Mouse (Mus musculus): ENCODE data around the gene Ppargc1a.

The Ppargc1a gene

DNA sequence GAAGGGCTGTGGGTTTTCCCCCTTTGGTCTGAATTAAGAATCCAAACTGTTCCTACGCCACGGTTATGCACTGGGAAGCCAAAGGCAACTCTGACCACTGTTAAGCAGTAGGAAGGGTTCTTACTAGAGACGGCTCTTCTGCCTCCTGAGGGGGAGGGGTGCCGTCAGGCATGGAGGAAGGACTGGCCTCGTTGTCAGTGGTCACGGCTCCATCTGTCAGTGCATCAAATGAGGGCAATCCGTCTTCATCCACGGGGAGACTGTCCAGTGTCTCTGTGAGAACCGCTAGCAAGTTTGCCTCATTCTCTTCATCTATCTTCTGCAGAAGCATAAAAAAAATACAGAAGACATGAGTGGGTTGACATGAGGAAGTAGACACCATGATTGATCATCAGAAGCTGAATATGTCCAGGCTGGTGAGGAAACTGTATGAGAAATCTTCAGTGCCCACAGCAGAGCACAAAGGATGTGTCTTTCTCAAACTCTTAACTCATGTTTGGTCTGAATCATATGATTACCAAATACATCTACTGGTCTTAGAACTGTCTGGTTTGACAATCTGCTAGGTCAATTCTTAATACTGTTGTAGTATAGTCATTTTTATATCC lies 69.5 kb downstream of the Ppargc1a start:
- DNase-seq, result no peak

GRCm38 (mm10) chr5:51495446-51495845 lies 72.1 kb downstream of the Ppargc1a start:
- DNase-seq, result no peak

- DNase-seq, result no peak
Observed at GRCm38 (mm10) chr5:51494358-51494876, 73.1 kb downstream of the Ppargc1a start.

DNA sequence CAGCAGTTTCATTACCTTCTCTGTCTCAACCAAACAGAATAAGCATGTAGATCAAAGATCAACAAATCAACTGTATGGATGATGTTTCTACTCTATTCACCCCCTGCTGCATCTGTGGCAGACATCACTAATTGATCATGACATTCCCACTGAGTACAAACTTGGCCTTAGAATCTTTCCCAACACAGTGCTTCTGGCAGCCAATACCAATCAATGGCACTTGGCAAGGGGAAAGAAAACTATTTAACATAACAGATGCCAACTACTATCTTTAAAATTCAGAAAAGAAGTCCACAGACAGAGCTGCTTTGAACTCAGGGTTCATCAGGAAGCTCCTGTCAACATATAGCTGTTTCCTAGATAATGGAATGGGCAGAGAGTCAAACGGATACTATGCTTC lies 83.8 kb downstream of the Ppargc1a start:
- no peak for DNase-seq

GRCm38 (mm10) chr5:51479859-51480258 lies 87.7 kb downstream of the Ppargc1a start:
- no peak for DNase-seq

GRCm38 (mm10) chr5:51479456-51479855 lies 88.1 kb downstream of the Ppargc1a start:
- no peak for DNase-seq

DNA sequence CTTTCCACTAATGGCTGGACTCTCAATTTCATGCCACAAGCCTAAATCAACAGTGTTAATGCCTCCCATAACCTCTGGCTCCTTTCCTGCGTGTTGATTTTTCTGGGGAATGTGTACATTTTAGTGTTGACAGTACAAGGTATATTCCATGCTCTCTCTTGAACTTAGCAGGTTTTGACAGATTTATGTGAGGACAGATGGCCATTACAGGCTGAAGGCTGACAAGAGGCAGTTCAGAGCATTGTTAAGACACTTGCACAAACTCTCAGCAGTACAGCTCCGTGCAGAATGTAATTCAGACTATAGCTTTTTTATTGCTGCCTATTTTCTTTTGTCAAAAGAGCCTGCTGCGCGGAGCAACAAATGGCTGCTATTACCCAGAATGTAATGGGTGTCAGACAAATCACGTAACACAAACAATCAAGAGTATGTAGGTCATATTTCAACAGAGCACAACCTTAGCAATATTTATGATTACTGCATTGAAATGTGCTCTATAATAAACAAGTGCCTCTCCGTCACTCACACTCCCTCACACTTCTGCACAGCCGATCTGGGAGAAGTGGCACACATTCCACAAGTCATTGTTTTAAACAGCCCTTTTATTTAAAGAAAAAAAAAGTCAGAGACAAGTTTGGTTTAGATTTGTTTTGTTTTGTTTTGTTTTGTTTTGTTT lies 89.1 kb downstream of the Ppargc1a start:
- DNase-seq, result no peak

GRCm38 (mm10) chr5:51477140-51477539 lies 90.4 kb downstream of the Ppargc1a start:
- DNase-seq, result no peak

GRCm38 (mm10) chr5:51475034-51475541 lies 92.4 kb downstream of the Ppargc1a start:
- no peak for DNase-seq

DNA sequence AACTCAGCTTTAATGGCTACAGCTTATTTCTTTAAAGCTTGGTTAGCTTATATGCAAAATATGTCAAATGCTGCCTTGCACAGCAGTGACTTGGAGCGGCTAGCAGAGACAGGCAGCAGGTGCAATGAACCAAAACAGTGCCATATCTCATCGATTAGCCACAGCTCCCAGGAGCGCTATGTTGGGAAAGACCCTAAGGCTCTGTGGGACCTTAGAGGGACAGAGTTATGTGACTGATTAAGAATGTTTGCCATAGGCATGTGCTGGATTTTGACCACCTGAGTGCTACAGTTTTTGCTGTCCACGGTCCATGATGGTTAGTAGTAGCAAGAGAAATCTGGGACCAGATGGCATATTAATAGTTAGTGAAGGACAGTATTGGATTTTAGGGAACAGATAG lies 95.9 kb downstream of the Ppargc1a start:
- DNase-seq, result no peak

- DNase-seq, result no peak
Observed at GRCm38 (mm10) chr5:51466036-51466435, 101.5 kb downstream of the Ppargc1a start.

- peak; percentile 93 to 94 for DNase-seq
Observed at GRCm38 (mm10) chr5:51452033-51452432, 115.5 kb downstream of the Ppargc1a start.

DNA sequence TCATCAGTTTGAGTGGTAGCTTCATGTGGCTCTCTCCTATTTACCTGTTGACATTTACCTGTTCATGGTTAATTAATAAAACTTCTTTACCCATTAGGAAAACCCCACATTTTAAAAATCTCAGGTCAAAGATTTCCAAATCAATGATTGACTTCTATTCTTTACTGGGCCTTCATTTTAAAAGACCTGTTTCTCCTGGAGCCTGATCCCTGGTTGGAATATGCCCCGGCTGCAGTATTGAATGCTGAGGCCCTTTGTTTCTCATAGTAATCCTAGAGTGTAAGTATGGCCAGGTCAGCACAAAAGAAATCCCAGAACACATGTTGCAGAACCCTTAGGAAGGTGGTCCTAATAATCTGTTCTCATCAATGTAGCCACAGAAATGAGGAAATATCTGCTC lies 119.9 kb downstream of the Ppargc1a start:
- DNase-seq, result no peak

DNA sequence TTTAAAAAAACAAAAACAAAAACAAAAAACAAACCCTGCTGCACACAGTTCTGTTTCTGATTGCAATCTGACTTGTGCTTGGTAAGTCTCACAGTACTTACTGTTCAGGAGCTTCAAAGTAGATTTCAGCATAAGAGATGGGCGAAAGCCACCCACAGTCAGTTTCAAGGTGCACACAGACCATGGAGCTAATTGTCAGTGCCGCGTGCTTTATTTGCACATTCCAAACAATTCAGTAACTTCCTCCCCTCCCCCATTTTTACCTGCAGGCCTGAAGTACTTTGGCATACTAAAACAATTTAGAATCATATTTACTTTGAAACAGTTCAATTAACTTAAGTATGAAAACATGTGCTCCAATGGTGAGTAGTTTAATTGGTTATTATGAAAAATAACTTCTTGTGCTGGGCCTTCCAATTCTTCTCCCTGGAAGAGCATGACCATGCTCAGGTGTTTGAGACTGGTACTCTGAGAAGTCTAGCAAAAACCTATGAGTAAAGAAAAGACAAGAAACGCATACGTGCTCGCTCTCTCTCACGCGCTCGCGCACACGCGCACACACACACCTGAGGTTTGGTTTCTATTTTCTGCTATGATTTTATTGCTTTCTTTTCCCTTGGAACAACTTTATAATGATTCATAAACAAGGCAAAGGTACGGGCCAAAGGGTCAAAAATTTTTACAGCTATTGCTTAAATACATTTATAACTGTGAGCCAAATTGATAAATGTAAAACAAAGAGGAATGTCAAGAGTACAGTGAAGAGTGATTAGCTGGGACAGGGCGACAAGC lies 121.0 kb downstream of the Ppargc1a start:
- DNase-seq, result peak; percentile 41 to 55

DNA sequence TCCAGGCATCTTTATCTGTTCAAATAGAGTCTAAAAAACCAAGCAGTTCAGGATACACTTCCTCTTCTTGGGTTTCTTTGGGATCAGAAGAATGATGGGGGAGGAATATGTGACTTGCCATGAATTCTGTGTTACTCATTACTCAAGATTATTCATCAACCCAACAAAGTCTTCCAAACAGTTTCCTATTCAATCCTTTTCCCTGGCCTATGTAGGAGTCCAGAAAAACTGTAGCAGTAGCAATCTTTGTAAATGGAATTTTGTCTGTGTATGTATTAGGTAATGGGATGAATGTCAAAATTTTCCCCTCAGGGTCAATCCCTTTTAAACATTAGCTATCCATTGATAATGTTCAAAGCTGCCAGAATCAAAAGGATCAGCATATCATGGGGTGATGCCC lies 121.8 kb downstream of the Ppargc1a start:
- no peak for DNase-seq

- DNase-seq, result peak in 1 of 2 experiments; percentile 36
Observed at GRCm38 (mm10) chr5:51439773-51440172, 127.8 kb downstream of the Ppargc1a start.

- DNase-seq, result no peak
Observed at GRCm38 (mm10) chr5:51433905-51434304, 133.6 kb downstream of the Ppargc1a start.

DNA sequence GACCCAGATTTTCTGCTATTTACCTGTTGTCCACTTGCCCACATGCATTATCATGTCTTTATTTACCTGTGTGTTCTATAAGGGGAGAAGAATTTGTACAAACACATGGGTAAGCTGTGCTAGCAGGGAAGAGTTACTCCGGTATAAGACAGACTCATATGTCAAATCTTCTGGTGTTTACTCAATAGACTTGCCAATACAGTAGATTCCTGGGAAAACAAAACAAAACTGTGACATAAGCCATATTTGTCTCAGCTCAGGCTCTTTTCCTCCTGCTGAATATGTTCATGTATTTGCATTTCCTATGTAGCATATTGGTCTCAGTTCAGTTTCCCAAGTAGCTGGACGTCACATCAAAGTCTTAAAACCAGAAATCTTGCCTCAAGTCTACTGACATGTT lies 135.0 kb downstream of the Ppargc1a start:
- DNase-seq, result no peak

GRCm38 (mm10) chr5:51432031-51432430 lies 135.5 kb downstream of the Ppargc1a start:
- DNase-seq, result peak in 1 of 2 experiments; percentile 37

DNA sequence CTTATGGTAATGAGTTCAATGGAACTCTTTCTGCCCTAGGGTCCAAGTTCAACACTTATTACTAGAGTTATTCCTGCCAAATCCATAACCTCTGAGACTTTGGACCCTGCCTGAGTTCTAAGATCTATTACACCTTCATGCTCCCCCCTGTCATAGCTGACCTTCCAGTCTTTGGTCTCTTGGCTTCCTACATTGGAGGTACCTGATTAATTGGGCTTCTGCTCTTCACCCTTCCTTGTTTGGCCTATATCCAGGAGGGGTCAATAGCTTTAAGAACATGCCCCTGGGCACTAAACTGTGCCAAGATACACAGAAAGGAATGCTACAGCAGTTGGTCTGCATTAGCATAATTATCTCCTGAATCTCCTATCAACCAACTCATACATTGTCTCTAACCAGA lies 141.1 kb downstream of the Ppargc1a start:
- peak; percentile 48 to 59 for DNase-seq

- peak in 1 of 2 experiments; percentile 40 for DNase-seq
Observed at GRCm38 (mm10) chr5:51416377-51416776, 151.1 kb downstream of the Ppargc1a start.

GRCm38 (mm10) chr5:51415456-51415855 lies 152.1 kb downstream of the Ppargc1a start:
- no peak for DNase-seq

Data from kidney, postnatal 25 days (tissue).